Mouse (Mus musculus): ENCODE data around the gene Sos2. TPM values are rescaled to one million over a fixed set of nuclear protein-coding genes. Genes with fewer than 3 reads are reported as not detected.
"Not testable (repeated sequence)": the region's sequence is repeated elsewhere in the genome, so short reads cannot be mapped to it uniquely, and the experiment has no call there.

Gene Sos2
- polyA plus RNA-seq, 1 experiment, result 11.3 TPM

GRCm38 (mm10) chr12:69579623-69580022, 102.0 kb downstream of the Sos2 start:
- no peak for DNase-seq (ENCODE audit: low read depth, low spot score)
- WGBS, result 90% methylated on average over 5 of the region's 5 CpGs

DNA sequence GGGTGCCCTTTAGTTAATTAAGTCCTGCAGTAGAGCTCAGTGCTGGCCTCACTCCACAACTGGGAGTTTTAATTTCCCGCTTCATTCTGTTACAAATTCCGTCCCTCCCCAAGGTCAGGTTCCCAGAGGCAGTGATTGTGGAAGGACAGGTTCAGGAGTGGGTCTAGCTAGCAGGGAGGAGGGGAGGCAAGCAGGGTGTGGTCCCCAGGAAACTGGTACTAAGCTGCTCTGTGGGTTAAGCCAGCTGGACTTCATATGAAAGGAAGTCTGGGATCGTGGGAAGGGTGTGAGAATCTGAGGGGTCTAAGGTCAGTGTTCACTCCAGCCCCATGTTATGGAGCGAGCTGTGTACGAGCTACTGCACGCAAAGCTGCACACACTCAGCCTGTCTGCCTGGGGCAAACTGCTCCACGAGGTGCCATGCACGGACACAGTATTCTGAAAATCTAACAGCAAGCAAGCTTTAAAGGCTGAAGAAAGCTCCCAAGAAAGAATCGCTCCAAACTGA, 105.5 kb downstream of the Sos2 start:
- 65% methylated on average over 9 of the region's 9 CpGs for WGBS

GRCm38 (mm10) chr12:69573916-69574881, 107.5 kb downstream of the Sos2 start:
- DNase-seq (ENCODE audit: low read depth, low spot score), result peak; percentile 83
- 9% methylated on average over 17 of the region's 17 CpGs for WGBS

More for the DNA sequence above, 105.5 kb downstream of the Sos2 start:
- no peak for DNase-seq (ENCODE audit: low read depth, low spot score)

GRCm38 (mm10) chr12:69573271-69573670, 108.4 kb downstream of the Sos2 start:
- no peak for DNase-seq (ENCODE audit: low read depth, low spot score)
- WGBS, result 67% methylated on average over 8 of the region's 8 CpGs

- 91% methylated on average over 3 of the region's 3 CpGs for WGBS
- no peak for DNase-seq (ENCODE audit: low read depth, low spot score)
These were observed 111.7 kb downstream of the Sos2 start for GRCm38 (mm10) chr12:69569926-69570325.

DNA sequence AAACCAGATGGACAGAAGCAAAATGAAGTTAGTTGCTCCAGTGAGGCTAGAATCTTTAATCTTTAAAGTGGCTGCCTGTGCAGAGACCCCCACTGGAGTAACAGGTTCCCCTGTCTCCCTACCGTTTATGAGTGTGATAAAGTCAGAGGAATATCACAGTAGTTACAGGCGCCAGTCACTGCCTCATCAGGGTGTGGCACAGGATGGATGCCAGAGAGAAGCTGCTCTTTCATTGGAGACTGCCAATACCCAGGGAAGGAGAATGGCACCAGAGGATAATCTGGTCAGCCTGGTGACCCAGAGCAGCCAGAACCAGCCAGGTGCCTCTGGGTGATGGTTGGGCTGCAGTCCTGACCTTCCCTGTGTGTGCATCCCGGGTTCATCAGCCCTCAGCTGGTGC, 113.4 kb downstream of the Sos2 start:
- DNase-seq (ENCODE audit: low read depth, low spot score), result no peak
- WGBS, result 56% methylated on average over 3 of the region's 3 CpGs

DNA sequence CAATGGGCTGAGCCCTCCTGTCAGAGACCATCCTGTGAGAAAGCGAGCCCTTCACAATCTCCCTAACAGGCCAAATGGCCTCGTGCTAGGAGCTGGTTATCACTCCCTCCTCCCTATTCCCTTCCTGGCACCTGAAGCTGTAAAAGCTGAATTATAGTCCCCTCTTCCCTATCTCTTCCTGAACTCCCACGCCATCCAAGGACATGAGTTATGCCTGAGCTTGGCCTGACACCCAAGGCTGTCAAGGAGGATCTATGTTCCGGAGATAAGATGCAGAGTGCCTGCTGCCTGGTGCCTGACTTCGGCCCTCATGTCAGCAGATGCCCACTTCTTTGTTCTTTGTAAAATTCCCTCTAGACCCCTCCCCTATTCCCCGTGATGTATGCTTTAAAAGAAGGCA, 120.6 kb downstream of the Sos2 start:
- 84% methylated on average over 6 of the region's 6 CpGs for WGBS
- DNase-seq (ENCODE audit: low read depth, low spot score), result not testable (repeated sequence)

- 60% methylated on average over 6 of the region's 6 CpGs for WGBS
- no peak for DNase-seq (ENCODE audit: low read depth, low spot score)
These were observed 125.3 kb downstream of the Sos2 start for GRCm38 (mm10) chr12:69556221-69556861.

DNA sequence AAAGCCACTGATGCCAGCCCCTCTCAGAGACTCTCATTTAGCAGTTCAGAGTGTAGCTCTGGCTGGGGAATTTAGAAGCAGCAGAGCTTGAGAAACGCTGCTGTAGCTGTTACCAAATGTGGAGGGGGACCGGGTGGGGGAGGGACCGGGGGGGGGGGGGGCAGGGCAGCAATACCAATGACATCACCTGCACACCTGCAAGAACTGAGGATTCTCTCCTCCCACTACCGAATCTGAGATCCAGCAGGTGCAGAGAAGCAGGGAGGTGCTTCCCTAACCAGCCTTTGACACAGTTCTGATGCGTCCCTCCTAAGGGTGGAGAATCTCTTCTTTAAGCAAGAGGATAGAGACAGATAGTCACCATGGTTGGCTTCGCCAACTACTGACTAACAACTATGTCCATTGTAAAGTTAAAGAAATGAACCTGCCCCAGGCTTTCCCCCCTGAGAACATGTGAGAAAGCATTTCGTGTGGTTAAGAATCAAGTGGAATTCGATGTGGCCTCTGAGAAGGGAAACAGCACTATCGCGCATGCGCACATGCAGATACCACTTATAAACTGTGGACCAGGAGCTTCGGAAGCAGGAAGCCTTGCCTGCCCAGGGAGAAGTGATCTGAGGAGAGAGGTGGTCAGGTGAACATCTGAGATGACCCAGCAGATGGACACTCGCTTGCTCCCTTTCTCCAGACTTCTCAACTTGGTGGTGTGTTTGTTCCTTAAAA, 136.0 kb downstream of the Sos2 start:
- DNase-seq (ENCODE audit: low read depth, low spot score), result no peak
- WGBS, result 53% methylated on average over 13 of the region's 13 CpGs

DNA sequence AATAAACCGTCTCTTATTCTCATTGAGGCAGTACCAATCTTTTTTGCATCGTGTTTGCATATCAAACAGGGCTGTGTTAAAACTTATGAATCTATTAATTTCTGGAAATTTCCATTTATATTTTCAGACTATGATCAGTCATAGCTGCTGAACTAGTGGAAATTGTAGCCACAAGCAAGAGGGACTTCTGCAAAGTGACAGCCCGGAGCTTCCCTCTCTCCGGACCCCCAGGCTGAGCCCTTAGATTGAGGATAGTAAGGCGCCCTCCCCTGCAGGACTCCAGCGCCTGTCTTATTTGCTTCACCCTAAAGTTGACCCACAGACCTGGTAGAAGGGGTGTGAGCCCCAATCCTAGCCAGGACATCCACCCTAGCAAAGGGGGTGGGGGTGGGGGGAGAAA, 136.7 kb downstream of the Sos2 start:
- no peak for DNase-seq (ENCODE audit: low read depth, low spot score)
- WGBS, result 90% methylated on average over 6 of the region's 6 CpGs

GRCm38 (mm10) chr12:69544562-69544961, 137.1 kb downstream of the Sos2 start:
- WGBS, result 56% methylated on average over 2 of the region's 2 CpGs

GRCm38 (mm10) chr12:69542376-69542775, 139.3 kb downstream of the Sos2 start:
- 96% methylated on average over 8 of the region's 8 CpGs for WGBS

More at GRCm38 (mm10) chr12:69544562-69544961, 137.1 kb downstream of the Sos2 start:
- DNase-seq (ENCODE audit: low read depth, low spot score), result no peak

GRCm38 (mm10) chr12:69541663-69542062, 140.0 kb downstream of the Sos2 start:
- no peak for DNase-seq (ENCODE audit: low read depth, low spot score)
- WGBS, result 68% methylated on average over 8 of the region's 8 CpGs

More at GRCm38 (mm10) chr12:69542376-69542775, 139.3 kb downstream of the Sos2 start:
- DNase-seq (ENCODE audit: low read depth, low spot score), result no peak

DNA sequence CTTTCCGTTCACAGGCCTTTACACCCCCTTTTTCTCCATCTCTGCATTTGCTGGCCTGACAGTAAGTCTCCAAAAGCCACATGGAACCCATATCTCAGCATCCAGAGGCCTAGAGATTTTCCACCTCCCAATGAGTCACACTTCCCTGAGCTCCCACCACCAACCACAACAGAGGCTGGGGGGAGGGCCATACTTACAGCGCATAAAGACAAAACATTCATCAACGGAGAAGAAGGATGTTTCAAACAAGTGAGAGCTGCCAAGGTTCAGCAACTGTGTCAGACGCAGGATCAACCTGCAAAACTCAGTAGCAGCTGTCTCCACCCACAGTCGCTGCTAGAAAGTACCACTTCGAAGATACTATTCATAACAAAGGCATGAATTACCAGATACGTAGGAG, 142.3 kb downstream of the Sos2 start:
- no peak for DNase-seq (ENCODE audit: low read depth, low spot score)
- 70% methylated on average over 7 of the region's 7 CpGs for WGBS

GRCm38 (mm10) chr12:69538362-69538950, 143.2 kb downstream of the Sos2 start:
- DNase-seq (ENCODE audit: low read depth, low spot score), result no peak
- WGBS, result 42% methylated on average over 4 of the region's 4 CpGs

GRCm38 (mm10) chr12:69537675-69538361, 143.8 kb downstream of the Sos2 start:
- peak; percentile 44 for DNase-seq (ENCODE audit: low read depth, low spot score)
- 6% methylated on average over 19 of the region's 19 CpGs for WGBS

DNA sequence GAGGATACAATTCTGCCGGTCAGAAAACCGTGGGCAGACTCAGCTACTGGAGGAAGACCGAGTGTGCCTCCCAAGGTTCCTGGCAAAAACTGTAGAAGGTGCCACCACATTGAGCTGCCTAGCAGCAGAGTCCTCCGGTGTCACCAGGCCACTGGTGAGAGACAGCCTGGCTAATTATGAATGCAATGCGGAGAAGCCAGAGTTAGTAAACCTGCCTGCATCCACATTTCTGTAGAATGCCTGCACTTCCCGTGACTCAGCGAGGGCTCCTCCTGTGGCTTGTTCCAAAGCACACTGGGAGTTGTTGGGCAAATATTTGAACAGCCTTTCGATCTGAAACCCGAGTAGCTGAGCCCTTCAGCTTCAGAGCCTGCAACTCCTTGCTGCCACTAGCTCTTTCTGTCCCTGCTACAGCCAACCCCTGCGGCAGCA, 144.4 kb downstream of the Sos2 start:
- 14% methylated on average over 10 of the region's 10 CpGs for WGBS
- peak; percentile 61 for DNase-seq (ENCODE audit: low read depth, low spot score)

- DNase-seq (ENCODE audit: low read depth, low spot score), result no peak
- WGBS, result 53% methylated on average over 10 of the region's 10 CpGs
These were observed 144.9 kb downstream of the Sos2 start for GRCm38 (mm10) chr12:69536616-69537242.
